Mouse (Mus musculus) cerebellum, adult 9-11 months (tissue): Measurements from ENCODE around the gene Mrpl58.

ENCODE experiments used
- DNase-seq: peaks from one replicate; pipeline ENCODE4 v3.0.0; 2022

Gene Mrpl58

DNA sequence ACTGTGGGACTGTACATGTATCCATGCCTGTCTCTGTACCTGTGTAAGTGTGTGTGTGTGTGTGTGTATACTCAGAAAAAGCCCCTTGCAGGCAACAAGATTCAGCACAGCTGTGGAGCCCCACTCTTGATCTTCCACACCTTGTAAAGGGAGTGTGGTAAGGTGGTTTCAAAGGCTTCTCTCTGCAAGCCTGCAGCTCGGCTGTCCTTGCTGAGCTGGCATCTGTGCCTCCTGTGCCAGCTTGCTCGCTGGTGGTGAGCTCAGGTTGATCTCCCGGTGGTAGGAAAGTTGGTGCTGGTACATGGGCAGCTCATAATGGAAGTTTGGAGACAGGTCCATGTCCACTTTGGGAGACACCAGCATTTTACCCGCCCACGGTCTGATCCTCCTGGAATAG lies 58.3 kb downstream of the Mrpl58 start:
- DNase-seq, result no peak
